Mouse (Mus musculus): Measurements from ENCODE around the gene Ikzf1.

Ikzf1 gene

DNA sequence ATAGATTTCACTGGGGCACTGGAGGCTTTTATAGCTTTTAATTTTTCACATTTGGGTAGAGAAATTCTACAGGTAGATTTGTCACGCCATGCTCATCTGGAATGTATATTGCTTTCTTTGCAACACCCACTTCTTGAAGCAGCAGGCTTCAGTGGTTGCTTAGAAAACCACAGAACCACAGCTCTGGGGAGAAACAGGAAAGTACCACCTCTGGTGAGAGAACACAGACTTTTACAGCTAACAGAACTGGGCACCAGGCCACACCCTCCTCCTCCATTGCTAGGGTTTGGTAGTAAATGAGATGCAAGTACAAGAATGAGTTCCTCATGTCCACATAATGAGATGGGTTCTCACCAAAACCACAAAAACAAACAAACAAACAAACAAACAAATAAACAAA, 81.3 kb downstream of the Ikzf1 start:
- DNase-seq (ENCODE audit: low read depth, low spot score): no peak

DNA sequence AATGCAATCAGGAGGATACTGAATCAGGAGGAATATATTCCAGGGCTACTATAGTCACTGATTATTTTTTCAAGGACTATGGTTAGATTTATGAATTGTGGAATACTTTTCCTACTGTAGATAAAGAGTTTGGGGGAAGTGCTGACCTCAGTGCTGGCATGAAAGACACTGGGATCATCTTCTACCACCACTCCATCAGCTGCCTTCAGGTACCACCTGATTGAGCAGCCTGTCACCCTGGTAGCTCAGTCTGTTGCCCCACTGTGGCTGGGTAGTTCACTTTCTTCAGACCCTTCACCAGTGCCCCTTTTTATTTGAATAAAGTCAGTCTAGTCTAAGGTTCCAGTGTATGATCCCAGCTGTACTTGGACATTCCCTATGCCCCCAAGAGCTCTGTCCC, 81.9 kb downstream of the Ikzf1 start:
- no peak for DNase-seq (ENCODE audit: low read depth, low spot score)

DNA sequence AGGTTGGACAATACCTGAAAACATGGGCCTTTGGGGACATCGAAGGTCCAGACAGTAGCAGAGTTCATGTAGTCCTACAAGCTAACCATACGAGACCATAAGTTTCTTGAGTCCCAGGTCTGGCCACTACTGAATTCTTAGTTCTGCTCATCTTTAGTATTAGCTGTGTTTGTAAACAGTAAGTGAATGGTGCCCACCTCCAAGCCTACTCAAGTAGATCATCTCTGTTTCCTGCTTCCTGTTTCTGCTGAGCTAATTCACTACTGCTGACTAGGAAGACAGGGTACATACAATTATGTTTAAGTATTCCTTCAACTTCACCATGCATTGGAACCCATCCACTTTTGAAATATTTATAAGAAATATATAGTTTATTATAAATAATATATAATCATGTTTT, 83.3 kb downstream of the Ikzf1 start:
- no peak for DNase-seq (ENCODE audit: low read depth, low spot score)

DNA sequence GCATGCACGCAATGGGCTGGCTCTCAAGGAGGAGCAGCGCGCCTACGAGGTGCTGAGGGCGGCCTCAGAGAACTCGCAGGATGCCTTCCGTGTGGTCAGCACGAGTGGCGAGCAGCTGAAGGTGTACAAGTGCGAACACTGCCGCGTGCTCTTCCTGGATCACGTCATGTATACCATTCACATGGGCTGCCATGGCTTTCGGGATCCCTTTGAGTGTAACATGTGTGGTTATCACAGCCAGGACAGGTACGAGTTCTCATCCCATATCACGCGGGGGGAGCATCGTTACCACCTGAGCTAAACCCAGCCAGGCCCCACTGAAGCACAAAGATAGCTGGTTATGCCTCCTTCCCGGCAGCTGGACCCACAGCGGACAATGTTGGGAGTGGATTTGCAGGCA, 84.5 kb downstream of the Ikzf1 start:
- no peak for DNase-seq (ENCODE audit: low read depth, low spot score)

DNA sequence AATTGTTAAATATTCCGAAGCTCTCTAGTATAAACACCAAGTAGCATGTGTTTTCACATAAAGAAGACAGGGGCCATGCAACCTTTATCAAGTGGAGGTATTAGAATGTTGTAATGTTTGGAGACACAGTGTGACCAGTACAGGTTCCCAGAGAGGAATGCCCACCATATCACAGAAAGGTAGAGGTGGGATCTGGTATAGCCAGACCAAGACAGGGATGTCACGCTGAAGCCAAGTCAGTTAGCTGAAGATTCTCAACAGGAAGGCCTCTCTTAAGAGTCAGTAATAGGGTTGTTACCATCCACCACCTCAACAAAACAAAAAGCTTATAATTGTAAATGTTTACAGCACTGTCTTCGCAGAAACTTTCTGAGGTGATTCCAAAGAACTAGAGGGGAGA, 85.9 kb downstream of the Ikzf1 start:
- DNase-seq (ENCODE audit: low read depth, low spot score): no peak

DNA sequence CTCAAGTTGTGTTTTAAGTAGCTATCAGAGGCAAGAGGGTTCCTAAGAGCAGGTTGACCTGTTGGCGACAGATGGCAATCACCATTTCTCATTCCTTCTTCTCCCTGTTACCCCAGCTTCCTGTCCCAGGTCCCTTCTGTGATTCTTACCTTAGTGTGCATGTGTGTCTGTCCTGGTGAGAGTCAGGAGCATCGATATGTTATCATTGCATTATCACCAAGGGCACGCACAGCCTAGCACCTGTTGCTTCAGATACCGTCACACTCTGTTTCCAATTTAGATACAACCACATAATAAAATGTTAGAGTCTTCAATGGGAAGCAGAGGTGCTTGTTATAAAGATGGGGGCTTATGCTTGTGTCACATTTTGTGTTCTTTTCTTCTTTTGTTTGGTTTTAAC, 87.4 kb downstream of the Ikzf1 start:
- no peak for DNase-seq (ENCODE audit: low read depth, low spot score)

DNA sequence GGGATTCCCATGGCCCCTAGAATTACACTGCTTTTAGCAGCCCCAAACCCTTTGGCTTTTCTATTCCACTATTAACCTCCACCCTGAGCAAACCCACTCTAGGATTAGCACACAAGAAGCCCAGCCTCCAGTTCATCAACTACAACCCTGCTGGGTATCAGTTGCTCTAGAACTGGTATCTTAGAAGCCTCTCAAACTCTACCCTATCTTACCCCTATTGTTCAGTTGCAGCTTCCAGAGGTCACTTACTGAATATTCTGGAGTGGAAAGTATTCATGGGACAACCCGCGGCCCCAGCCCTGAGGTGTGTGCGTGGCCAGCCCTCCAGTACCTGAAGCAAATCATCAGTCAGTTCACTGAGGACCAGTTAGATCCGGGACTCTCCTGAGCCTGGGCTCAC, 89.6 kb downstream of the Ikzf1 start:
- no peak for DNase-seq (ENCODE audit: low read depth, low spot score)

DNA sequence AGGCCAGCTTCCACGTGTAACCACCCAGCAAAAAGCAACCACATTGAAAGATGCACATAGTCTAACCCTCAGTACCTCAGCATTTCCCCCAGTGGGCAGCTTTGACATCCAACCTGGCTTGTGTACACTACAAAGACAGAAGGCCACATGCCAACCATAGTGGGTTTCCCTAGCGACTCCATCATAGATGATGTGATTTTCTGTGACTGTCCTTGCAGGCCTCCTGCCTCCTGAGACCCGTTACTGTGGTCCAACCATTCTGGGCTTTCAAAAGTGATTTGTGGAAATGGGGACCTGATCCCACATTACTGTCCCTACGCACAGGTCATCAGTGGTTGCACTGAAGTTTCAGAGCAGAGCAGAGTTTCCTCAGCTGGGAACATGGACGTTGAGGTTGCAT, 90.1 kb downstream of the Ikzf1 start:
- DNase-seq (ENCODE audit: low read depth, low spot score): no peak

DNA sequence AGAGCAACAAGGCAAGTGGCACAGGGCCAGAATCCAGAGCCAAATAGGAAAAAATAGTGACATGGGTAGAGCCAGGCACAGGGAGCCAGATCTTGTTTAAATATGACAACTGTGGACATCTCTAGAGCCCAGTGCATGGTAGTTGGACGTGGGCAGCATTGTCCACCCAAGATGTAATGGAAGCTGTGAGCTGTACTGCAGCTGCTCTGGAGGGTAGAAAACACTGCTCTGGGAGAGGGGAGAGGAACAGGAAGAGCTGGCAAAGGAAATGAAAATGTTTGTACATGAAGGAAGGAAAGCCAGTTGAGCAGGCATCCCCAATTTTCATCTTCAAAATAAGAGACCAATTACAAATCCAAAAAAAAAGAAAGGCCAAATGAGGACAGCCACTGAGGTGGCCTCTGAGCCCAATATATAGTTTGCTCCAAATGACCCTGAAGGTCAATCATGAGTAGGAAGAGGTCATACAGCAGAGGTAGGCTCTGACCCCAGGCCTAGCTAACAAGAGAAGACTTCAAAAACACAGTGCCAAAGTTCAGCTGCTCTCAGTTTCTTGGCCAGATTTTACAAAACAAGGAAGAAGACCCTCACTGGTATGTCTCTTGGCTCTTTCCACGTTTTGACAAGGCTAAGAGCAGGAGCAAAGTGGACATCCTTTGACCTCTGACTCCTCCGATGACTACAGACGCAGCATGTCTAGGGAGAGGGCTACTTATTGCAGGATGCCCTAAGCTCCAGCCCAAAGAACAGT, 91.4 kb downstream of the Ikzf1 start:
- no peak for DNase-seq (ENCODE audit: low read depth, low spot score)

DNA sequence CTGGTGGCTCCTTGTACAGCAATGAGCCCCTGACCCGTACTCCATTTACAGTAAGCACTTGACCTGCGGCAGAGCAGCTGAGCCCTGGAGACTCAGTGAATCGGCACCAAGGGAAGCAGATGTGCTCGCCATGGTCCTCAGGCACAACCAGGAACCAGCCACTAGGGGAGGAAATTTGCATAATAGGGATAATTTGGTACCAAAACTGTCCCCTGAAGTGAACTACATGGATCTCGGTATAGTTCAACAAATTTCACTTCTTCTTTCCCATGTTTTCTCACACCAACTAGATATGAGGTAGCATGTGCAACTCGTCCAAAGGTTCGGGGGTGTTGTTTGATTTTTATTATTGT, 92.0 kb downstream of the Ikzf1 start:
- DNase-seq (ENCODE audit: low read depth, low spot score): no peak

DNA sequence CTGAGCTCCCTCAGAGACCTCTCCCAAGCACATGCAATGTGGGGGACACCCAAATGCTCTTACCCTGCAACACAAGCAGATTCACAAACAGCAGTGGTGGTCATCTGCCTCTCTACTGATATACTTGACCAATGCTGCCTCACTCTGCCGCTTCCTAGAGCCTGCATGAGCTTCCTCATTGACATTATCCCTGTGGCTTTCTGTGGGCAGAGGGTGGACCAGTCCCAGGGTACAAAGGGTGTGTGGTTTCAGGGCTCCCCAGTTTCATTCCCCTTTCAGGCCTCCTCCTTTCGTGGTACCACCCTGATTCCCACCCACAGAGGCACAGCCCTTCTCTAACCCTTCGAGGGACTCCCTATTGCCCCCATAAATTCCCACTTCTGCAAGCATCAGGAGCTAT, 92.4 kb downstream of the Ikzf1 start:
- DNase-seq (ENCODE audit: low read depth, low spot score): no peak

DNA sequence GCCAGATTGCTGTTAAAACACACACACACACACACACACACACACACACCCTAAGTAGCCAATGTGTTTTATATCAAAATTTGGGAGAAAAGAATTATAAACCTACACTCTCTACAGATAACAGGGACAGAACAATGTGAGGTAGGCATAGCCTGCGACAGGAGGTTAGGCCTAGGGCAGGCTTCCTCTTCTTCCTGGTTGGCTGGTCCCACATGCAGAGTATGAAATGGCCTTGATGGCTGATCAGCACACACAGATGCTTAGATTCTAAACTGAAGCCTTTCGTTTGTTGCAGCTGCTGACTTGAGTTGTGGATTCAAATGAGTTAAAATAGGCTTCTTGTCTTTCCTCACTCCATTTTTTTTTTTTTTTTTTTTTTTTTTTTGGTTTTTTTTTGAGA, 93.0 kb downstream of the Ikzf1 start:
- no peak for DNase-seq (ENCODE audit: low read depth, low spot score)

DNA sequence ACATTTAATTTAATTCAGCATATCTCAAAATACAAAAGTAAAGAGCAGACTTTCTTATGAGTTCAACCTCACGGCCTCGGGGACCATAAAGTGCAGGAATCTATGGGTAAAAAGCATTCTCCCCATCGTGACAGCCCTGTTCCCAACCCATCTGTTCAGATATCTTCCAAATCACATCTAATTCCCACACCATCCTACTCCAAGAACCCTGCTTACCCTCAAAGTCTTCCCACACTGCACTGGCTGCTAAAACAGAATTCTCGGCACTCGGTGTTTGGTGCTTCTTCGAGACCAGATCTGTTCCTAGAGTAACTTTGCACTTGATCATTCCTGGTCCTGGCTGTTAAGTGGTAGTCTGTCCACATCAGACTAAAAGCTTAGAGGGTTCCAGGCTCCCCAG, 93.5 kb downstream of the Ikzf1 start:
- DNase-seq (ENCODE audit: low read depth, low spot score): no peak

DNA sequence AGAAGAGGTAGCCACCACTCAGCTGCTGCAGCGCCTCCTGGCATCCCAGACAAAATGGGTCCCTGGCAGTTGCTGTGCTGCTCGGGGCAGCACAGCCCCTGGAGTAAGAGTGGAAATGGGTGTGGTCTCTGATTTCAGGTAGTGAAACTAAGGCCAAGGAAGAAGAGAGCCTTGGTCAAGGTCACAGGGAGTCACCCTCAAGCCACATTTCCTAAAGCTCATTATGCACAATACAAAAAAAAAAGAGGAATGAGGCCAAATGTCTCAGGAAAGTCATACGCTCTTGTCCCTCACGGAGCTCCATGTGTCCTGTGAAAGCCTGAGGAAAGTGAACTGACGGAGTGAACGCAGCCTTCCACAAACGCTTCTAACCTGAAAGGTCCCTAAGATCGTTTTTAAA, 96.9 kb downstream of the Ikzf1 start:
- no peak for DNase-seq (ENCODE audit: low read depth, low spot score)

DNA sequence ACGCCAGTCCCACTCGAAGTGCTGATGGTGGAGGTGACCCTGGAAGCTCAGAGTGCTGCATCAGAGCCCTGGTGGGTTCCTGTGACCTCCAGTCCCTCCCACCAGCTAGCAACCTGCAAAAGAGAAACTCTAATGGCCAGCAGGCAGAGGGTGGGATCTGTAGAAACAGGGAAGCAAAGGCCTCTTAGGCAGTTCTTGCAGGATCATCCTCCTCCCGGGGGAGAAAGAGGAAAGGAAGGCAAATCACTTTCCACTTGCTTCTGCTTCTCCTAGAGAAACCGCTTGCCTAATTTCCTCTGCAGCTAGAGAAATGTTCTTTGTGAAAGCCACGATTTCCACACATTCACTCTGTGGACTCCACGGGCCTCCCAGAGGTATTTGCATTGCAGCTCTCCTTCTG, 100.7 kb downstream of the Ikzf1 start:
- no peak for DNase-seq (ENCODE audit: low read depth, low spot score)

DNA sequence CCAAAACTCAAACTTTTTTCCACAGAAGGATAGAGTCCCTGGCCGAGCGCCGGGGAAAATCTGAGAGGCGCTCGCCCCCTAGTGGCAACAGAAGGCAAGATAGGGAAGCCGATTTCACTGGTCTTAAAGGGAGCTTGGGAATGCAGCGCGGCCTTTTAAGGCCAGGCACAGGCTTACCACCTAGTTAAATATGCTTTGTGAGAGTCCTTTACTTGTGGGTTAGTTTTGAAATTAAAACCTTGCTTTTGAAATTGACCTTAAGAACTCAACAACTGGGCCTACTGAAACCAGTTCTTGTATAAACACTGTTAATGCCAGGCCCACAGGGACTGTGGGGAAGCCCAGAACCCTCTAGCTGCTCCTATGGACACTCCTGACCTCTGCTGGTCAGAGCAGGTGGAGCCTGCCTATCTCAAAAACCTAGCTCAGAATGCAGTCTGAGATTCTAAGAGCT, 103.7 kb downstream of the Ikzf1 start:
- DNase-seq (ENCODE audit: low read depth, low spot score): no peak

DNA sequence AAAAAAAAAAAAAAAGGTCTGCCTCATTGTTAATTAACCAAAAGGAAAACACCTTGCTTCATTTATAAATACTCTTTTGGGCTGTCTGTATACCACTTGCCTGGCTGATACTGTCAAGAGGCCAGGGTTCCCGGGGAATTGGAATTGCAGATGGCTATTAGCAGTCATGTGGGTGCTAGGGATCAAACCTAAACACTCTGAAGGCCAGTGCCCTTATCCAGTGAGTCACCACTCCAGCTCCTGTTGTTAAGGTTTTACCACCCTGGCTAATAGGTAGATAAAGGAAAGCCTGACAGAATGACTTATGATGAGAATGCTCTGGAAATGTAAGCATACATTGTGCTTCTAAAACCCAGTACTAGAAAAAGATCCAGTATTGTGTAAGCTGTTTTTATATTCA, 109.8 kb downstream of the Ikzf1 start:
- no peak for DNase-seq (ENCODE audit: low read depth, low spot score)

DNA sequence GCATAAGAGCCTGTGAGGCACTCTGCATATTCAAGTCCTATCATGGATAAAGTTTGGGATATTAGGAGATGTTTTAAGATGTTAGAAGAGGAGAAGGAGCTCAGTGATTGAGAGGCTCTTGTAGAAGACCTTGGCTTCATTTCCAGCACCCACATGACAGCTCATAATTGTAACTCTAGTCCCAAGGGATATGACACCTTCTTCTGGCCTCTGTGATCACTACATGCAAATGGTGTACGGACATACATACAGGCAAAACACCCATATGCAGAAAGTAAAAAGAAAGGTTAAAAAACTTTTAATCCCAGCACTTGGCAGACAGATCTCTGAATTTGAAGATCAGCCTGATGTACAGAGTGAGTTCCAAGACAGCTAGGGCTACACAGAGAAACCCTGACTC, 113.9 kb downstream of the Ikzf1 start:
- no peak for DNase-seq (ENCODE audit: low read depth, low spot score)

DNA sequence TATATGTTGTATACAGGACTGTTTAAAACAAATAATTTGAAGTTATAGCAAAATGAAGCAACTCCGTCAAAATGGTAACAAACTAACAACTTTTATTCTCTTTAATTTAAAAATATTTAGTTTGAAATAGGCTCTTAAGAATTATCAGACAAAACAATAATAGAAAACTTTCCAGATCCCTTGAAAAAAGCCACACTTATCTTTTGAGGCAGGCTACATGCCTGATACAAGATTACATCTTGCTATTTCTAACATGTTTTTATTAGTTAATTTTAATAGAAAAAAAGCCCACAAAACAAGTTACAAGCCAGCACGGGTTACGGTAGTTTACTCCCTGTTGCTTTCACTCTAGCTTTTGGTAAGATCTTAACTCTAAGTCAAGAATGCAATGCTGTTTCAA, 115.5 kb downstream of the Ikzf1 start:
- no peak for DNase-seq (ENCODE audit: low read depth, low spot score)

DNA sequence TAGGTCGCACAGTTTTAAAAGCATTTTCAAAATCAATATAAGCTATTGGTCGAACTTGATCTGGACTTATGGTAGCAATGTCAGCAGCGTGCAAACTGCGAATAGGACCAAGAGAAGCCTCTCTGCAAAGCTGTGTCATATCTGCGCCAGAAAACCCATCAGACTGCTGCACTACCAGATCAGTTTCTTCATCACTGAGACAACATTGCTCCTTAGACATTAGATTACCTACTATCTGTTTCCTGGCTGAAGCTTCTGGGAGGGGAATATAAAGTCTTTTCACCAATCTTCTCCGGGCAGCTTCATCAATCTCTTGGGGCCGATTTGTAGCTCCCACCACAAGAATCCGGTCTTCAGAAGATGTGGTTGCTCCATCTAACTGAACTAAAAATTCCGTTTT, 116.3 kb downstream of the Ikzf1 start:
- no peak for DNase-seq (ENCODE audit: low read depth, low spot score)

DNA sequence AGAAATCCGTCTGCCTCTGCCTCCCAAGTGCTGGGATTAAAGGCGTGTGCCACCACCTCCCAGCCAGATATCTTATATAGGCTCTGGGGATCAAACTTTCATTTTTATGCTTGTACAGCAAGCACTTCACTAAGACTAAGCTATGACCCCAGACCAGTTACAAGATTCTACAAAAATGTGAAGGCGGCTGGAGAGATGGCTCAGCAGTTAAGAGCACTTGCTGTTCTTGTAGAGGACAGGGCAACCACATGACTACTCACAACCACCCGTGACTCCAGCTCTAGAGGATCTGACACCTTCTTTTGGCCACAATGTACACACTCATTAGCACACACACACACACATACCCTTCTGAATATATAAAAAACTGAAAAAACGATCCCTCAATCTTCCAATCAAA, 119.6 kb downstream of the Ikzf1 start:
- no peak for DNase-seq (ENCODE audit: low read depth, low spot score)

DNA sequence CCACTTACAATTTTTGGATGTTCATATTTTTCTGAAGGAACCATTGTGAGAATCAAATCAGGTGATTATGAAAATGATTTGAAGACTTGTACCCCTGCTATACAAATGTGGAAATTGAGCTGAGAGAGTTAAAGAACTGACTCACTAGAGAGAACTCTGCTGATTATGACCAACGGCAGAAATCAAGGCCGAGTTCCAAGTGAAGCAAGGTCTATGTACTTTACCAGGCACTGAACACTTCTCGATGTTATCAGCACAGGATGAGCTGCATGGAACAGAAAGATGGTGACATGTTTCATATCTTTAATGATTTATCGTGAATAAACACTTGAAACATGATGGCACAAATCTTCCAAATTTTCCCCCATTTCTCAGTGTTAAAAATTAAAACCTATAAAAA, 121.1 kb downstream of the Ikzf1 start:
- no peak for DNase-seq (ENCODE audit: low read depth, low spot score)

DNA sequence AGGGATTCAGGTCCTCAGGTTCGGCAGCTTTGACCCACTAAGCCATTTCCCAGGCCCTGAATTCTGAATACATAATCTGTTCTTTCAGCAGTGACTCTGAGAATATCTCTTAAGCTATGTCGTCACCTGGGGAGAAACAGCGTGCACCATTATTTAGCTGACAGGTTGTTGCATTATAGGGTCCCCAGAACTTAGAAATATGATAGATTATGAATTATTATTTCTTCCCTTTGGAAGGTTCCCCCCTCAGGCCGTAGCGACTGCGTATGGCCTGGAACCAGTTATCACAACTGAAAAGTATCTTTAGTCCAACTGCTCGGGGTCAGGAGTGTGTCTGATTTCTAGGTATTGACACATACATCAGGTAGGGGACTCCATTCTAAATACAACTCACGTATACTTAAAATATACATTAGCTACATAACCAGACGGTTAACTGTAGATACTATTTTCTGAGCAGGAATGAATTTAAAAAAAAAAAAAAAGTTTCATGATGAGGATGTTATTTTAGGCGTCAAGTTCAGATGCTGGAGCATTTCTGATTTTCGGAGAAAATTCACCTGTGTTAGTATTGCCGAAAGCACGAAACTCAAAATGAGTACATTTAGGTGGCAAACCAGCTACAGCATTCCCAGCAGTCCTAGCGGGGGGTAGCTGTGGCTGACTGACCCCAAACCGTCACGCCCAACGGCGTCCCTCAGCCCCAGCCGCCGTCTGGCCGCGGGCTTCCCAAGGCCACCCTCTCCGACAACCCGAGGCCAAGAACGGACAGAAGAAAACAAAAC, 123.4 kb downstream of the Ikzf1 start:
- DNase-seq (ENCODE audit: low read depth, low spot score): no peak

All from brain, embryonic 18.5 days (tissue).